Mouse (Mus musculus) heart, postnatal 0 days (tissue): ENCODE measurements around the gene Fibp. TPM values are rescaled to one million over a fixed set of nuclear protein-coding genes. Genes with fewer than 3 reads are reported as not detected.
"Not testable (repeated sequence)": the region's sequence is repeated elsewhere in the genome, so short reads cannot be mapped to it uniquely, and the experiment has no call there.

Experiments used
- ATAC-seq: fragments of 200-750 bp; cut with Nextera tagmentation; 2 replicates; pipeline ENCODE4 v1.8.0; 2017; ENCODE audit warnings: low read depth, moderate number of reproducible peaks, moderate library complexity; ENCODE audit not compliant: insufficient read depth
- DNase-seq: peaks from one replicate; pipeline ENCODE4 v3.0.0-alpha.2; 2016; ENCODE audit warnings: low spot score
- H3K27ac ChIP-seq: fragments of 300-500 bp; sonication (generic); 2 replicates; pipeline ENCODE4 v1.5.1; 2014; ENCODE audit warnings: low read depth, mild to moderate bottlenecking
- H3K27me3 ChIP-seq: fragments of 300-500 bp; sonication (generic); 2 replicates; pipeline ENCODE4 v1.6.1; 2014; ENCODE audit warnings: low read length, mixed read lengths; ENCODE audit not compliant: control insufficient read depth, insufficient read depth
- H3K36me3 ChIP-seq: fragments of 300-500 bp; sonication (generic); replicated peaks from 2 replicates; pipeline ENCODE4 v1.6.1; 2014; ENCODE audit warnings: low read length, mixed read lengths; ENCODE audit not compliant: control insufficient read depth, insufficient read depth
- H3K4me1 ChIP-seq: fragments of 300-500 bp; sonication (generic); 2 replicates; pipeline ENCODE4 v1.6.1; 2014; ENCODE audit warnings: antibody characterized with exemption; ENCODE audit not compliant: control insufficient read depth, insufficient read depth
- H3K4me2 ChIP-seq: fragments of 300-500 bp; sonication (generic); 2 replicates; pipeline ENCODE4 v1.6.1; 2014; ENCODE audit warnings: low read depth, mild to moderate bottlenecking, low read length, moderate library complexity
- H3K4me3 ChIP-seq: fragments of 300-500 bp; sonication (generic); 2 replicates; pipeline ENCODE4 v1.5.1; 2014; ENCODE audit warnings: low read depth, low read length
- H3K9ac ChIP-seq: fragments of 300-500 bp; sonication (generic); replicated peaks from 2 replicates; pipeline ENCODE4 v1.6.1; 2014; ENCODE audit warnings: low read depth, low read length, mixed read lengths
- H3K9me3 ChIP-seq: fragments of 300-500 bp; sonication (generic); replicated peaks from 2 replicates; pipeline ENCODE4 v1.6.1; 2016; ENCODE audit warnings: low read length; ENCODE audit not compliant: control insufficient read depth
- CTCF ChIP-seq: IDR thresholded peaks from 2 replicates; pipeline ENCODE4 v1.5.1; 2016; ENCODE audit warnings: antibody characterized with exemption, control low read depth, low read depth
- EP300 ChIP-seq: IDR thresholded peaks from 2 replicates; pipeline ENCODE4 v1.6.1; 2016; ENCODE audit warnings: antibody characterized with exemption, low read depth
- WGBS: fragments of 180-500 bp; shearing (Covaris S2); extraction: QIAGEN DNeasy Blood & Tissue Kit; methylation state at CpG from one replicate; pipeline ENCODE4 v1.1.7; 2014; 5-methylcytosine and 5-hydroxymethylcytosine counted together
- polyA plus RNA-seq: library from polyadenylated mRNA; unstranded; fragments of >200 nt; fragmentation: Nextera tagmentation; extraction: Ambion mirVana; gene quantifications from 2 replicates; pipeline ENCODE4 v1.2.1, GENCODE M21; 2015
- total RNA-seq: library from RNA; depleted of rRNA; stranded (reverse); fragments of >200 nt; gene quantifications from 2 replicates; pipeline ENCODE4 v1.2.3, GENCODE M21; 2014; ENCODE audit warnings: low replicate concordance

Fibp gene
- total and polyA plus RNA-seq, 2 experiments from 2014 or later, result 86.4 to 146 TPM

GRCm38 (mm10) chr19:5490313-5490897, 30.0 kb downstream of the Fibp start, which contains the start of gene Cfl1:
Cfl1 (plus strand) TSS chr19:5490455.
- Histone ChIP-seq H3K4me1 (peaks cover 17% of the 10 kb centered on the region; the same call in 1 of the 2 replicates), H3K27me3 (no peaks in the 10 kb centered on the region), H3K27ac (peak within 1 kb of the TSS; percentile 100), H3K4me2 (peak within 1 kb of the TSS; percentile 77), H3K9me3 (no peaks in the 10 kb centered on the region), H3K36me3 (peaks cover 40% of the 10 kb centered on the region), H3K9ac (peak within 1 kb of the TSS; percentile 95), H3K4me3 (peak within 1 kb of the TSS; percentile 98)
- ATAC-seq (peak; percentile 62), DNase-seq (peak; percentile 96)
- WGBS, result under 1% methylated on average over 61 of the region's 62 CpGs
- no peak; the same call in 1 of the 2 replicates for TF ChIP-seq CTCF
- TF ChIP-seq EP300, result peak; percentile 79; the same call in 1 of the 2 replicates

- ATAC-seq (peak; percentile 13), DNase-seq (peak; percentile 86)
- no peaks in the 10 kb centered on the region for H3K27me3 ChIP-seq
- H3K4me1 ChIP-seq, result peaks cover 17% of the 10 kb centered on the region; the same call in 1 of the 2 replicates
- peak overlapping the region; percentile 77 for H3K4me2 ChIP-seq
- TF ChIP-seq EP300 (peak; percentile 90), CTCF (no peak)
- peak overlapping the region; percentile 100 for H3K27ac ChIP-seq
- H3K4me3 ChIP-seq, result peak overlapping the region; percentile 98
- H3K9ac ChIP-seq, result peak overlapping the region; percentile 95
- peaks cover 40% of the 10 kb centered on the region for H3K36me3 ChIP-seq
- no peaks in the 10 kb centered on the region for H3K9me3 ChIP-seq
- under 1% methylated on average over 57 of the region's 59 CpGs for WGBS
Observed at GRCm38 (mm10) chr19:5490898-5491708, 30.7 kb downstream of the Fibp start.

GRCm38 (mm10) chr19:5492641-5493040, 32.2 kb downstream of the Fibp start:
- no peak for ATAC-seq
- no peaks in the 10 kb centered on the region for H3K27me3 ChIP-seq
- TF ChIP-seq EP300 (no peak), CTCF (no peak)
- no peak overlapping the region for H3K27ac ChIP-seq
- H3K9me3 ChIP-seq, result no peaks in the 10 kb centered on the region
- H3K4me1 ChIP-seq, result peaks cover 8% of the 10 kb centered on the region; the same call in 1 of the 2 replicates
- no peak overlapping the region for H3K4me2 ChIP-seq
- H3K9ac ChIP-seq, result no peak overlapping the region
- WGBS, result 54% methylated on average over 4 of the region's 4 CpGs
- peaks cover 50% of the 10 kb centered on the region for H3K36me3 ChIP-seq
- no peak overlapping the region for H3K4me3 ChIP-seq
- no peak for DNase-seq

- H3K9me3 ChIP-seq, H3K4me1 ChIP-seq, H3K27me3 ChIP-seq, DNase-seq, ATAC-seq, H3K9ac ChIP-seq, H3K4me2 ChIP-seq, H3K27ac ChIP-seq, H3K4me3 ChIP-seq: not testable (repeated sequence)
- peaks cover 56% of the 10 kb centered on the region for H3K36me3 ChIP-seq
- WGBS, result 59% methylated on average over 9 of the region's 9 CpGs
Observed at GRCm38 (mm10) chr19:5493301-5493721, 32.9 kb downstream of the Fibp start.

- Histone ChIP-seq H3K9ac (no peak overlapping the region), H3K36me3 (peaks cover 56% of the 10 kb centered on the region), H3K27ac (no peak overlapping the region), H3K9me3 (no peaks in the 10 kb centered on the region), H3K4me3 (no peak overlapping the region), H3K27me3 (no peaks in the 10 kb centered on the region), H3K4me1 (peaks cover 7% of the 10 kb centered on the region; the same call in 1 of the 2 replicates), H3K4me2 (no peak overlapping the region)
- 71% methylated on average over 3 of the region's 3 CpGs for WGBS
- no peak for ATAC-seq
- no peak for TF ChIP-seq EP300
- TF ChIP-seq CTCF, result no peak
- DNase-seq, result no peak
Observed at GRCm38 (mm10) chr19:5494314-5494713, 33.9 kb downstream of the Fibp start.
